Mouse (Mus musculus): ENCODE results near the gene Rcc2. TPM values are rescaled to one million over a fixed set of nuclear protein-coding genes. Genes with fewer than 3 reads are reported as not detected.

Gene Rcc2
- total RNA-seq, 2 experiments from 2014 or later = 8.4 to 9.8 TPM

DNA sequence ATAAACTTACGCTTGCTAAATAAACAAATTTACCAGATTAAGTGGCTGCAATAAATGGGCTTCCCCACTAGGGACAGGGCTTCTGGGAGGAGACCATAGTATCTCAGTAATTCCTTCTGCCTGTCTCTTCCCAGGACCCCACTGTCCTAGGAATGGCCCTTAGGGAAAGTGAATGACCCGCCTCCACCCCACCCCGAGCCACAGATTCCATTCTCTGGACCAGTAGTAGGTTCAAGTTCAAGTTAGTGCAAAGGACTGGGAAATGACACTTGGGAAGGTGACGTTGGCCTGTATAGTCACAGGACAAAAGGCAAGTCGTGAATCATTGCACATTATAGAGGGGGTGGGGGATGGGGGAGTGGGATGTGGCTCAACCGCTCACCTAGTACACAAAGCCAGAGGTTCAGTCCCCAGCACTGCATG lies 15.4 kb upstream of the Rcc2 start:
- DNase-seq = no peak

GRCm38 (mm10) chr4:140688044-140688825 lies 12.1 kb upstream of the Rcc2 start:
- DNase-seq = peak; percentile 38

- no peak for DNase-seq
Measured at GRCm38 (mm10) chr4:140688826-140689425, 11.4 kb upstream of the Rcc2 start.

- no peak for DNase-seq
Measured at GRCm38 (mm10) chr4:140689873-140690655, 10.3 kb upstream of the Rcc2 start.

GRCm38 (mm10) chr4:140691481-140691880 lies 8.9 kb upstream of the Rcc2 start:
- no peak for DNase-seq

- DNase-seq = no peak
Measured at GRCm38 (mm10) chr4:140693513-140693912, 6.8 kb upstream of the Rcc2 start.

DNA sequence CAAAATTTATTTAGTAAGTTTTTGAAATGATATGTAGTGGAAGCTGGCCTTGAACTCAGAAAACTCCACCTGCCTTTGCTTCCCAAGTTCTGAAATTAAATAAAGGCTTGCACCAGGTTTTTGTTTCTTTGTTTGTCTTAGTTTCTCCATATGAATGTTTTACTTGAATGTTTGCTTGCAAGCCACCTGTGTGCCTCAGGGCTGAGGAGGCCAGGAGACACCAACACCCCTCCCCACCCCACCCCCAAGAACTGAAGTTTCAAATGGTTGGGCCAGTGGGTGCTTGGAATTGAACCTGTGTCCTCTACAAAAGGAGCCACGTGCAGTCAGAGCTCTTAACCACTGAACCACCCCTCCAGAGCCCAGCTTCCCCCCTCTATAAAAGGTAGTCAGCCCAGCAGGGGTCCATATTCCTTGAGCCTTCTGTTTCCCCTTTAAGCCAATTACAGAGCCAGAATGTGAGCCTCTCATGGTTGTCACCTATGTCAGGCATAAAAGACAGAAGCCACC lies 5.7 kb upstream of the Rcc2 start:
- no peak for DNase-seq

GRCm38 (mm10) chr4:140695146-140695545 lies 5.2 kb upstream of the Rcc2 start:
- DNase-seq = no peak

DNA sequence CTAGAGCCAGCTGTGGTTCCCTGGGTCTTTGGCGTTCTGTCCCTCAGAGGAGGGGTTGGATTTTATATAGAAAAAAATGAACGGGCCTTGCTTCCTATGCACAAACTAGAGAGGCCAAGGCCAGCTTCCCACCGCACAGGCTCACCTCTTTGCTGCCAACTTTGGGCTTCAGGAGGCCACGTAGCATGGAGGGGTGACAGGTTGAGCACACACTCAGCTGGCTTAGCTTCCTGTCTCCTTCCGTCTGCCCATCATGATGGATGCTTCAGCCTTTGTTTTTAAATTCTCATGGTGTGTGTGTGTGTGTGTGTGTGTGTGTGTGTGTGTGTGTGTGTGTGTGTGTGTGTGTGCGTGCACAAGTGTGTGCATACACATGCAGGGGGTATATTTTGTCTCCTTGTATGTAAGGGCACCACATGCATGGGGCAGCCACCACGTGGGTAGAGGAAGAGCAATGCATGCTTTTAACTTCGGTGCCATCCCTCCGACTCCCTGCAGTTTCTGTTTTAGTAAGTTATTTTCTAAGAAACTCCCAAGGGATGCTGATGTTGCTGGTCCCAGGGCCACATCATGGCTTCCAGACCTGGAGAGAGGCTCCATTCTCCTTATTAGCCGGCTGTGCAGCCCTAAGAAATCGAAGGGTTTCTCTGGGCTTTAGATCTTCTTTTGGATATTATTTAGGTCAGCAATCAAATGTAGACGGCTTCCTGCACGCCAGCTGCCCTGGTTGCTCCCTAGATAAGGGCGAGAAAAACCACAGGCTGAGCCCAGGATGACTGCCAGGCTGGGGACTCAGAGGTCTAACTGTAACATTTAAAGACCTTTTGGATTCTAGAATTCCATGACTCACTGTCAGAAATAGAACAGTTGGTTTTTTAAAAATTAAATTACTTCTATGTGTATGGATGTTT lies 4.4 kb upstream of the Rcc2 start:
- no peak for DNase-seq

GRCm38 (mm10) chr4:140699441-140700127 lies 757 bp upstream of the Rcc2 start:
- peak; percentile 65 for DNase-seq

DNA sequence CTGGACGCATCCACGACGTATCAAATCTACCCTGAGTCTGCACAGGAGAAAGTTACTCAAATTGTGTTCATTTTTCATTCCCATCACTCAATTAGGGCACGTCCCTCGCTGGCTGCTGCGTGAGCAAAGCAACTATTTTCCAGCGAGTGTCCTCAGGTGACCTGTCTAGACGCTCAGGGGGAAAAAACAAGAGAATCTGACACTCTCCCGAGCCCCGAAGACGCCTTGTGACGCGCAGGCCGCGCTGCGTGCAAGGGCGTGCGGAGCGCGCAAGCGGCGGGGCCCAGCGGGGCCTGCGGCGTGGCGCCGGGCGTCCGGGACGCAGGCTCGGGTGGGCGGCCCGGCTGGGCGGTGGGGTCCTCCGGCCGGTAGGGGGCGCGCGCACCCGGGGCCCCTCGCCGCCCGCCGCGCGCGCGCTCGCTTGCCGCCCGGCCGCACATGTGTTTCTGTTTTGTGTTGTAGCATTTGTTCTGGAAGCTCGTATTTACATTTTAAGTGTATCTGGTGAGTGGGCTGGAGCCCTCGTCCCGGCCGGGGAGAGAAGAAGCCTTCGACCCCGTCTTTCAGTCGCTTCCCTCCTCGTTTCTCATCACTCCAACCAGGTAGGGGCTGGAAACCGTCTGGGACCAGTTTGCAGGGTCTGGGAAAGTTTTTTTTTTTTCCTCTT lies 841 bp downstream of the Rcc2 start:
- DNase-seq = peak; percentile 82

DNA sequence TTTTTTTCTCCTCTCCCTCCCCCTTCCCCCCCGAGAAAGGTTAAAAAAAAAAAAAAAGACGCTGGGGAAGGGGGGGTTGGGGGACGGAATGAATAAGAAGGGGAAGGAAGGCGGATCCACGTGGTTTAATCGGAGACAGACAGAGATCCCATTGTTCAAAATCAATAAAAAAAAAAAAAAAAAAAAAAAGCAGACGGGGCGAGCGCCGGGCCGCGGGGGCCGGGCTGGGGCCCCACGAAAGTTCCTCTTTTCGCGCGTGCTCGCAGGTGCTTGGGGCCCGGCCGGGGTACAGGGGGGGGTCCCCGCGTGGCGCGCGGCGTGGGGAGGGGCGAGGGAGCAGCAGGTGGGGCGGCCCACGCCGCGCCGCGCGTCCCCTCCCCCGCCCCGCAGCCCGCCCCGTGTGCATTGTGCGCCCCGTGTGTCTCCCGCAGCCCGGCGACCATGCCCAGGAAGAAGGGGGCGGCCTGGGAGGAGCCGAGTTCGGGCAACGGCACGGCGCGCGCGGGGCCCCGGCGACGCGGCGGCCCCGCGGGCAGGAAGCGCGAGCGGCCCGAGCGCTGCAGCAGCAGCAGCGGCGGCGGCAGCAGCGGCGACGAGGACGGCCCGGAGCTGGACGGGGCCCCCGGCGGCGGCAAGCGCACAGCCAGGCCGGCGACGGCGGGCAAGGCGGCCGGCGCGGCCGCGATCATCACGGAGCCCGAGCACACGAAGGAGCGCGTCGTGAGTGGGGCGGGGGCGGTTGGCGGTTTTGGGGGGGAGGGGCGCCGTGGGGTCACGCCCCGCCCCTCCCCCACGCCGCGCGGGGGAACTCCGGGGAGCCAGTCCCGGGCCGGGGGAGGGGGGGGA lies 1.6 kb downstream of the Rcc2 start:
- DNase-seq = peak; percentile 44

DNA sequence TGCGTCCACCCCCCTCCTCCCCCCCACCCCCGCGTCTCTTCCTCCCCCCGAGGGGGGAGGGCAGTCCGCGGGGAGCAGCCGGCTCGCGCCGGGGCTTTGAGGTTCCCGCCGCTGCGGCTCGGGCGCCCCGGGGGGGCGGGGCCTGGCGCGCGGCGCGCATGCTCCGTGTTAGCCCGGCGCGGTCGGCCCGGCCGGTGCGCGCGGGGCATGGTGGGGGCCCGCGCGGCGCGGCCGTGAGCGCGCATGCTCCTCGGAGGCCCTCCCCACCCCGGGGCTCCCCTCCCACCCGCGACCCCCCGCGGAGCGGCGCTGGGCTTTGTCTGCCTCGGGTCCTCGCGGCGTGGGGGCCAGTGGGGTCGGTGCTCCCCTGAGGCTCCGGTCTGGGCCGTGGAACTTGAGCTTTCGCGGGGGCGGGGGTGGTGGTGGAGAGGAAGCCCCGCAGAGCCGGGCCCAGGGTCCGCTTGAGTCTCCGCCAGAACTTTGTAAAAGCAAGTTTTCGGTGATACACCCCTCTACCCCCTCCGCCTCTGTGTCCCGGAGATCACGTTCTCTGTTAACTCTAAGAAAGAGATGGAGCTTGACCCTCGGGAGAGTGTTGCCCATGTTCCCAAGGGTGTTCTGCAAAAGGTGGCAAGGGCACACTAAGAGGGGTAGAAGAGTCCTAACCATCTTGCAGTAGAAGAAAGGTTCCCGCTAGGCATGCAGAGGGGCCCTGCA lies 2.4 kb downstream of the Rcc2 start:
- peak; percentile 90 for DNase-seq

DNA sequence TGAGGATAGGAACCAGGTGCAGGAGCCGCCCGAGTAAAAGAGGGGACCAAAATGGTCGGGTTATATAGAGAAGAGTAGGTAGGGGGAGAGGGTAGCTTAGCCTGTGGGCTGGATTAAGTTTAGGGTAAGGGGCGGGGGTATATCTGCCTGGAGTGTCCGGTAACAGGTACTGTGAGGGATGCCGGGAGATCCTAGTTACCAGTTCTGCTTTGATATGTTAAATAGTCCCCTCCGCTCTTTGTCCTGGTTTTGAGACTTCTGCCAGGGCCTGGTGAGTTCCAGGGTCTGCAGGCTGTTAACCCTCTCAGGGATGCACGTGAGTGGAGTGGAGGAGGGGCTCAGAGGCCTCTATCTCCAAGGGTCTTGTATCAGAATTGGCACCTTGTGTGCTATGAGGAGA lies 3.3 kb downstream of the Rcc2 start:
- no peak for DNase-seq

GRCm38 (mm10) chr4:140704166-140704565 lies 3.8 kb downstream of the Rcc2 start:
- DNase-seq = no peak

DNA sequence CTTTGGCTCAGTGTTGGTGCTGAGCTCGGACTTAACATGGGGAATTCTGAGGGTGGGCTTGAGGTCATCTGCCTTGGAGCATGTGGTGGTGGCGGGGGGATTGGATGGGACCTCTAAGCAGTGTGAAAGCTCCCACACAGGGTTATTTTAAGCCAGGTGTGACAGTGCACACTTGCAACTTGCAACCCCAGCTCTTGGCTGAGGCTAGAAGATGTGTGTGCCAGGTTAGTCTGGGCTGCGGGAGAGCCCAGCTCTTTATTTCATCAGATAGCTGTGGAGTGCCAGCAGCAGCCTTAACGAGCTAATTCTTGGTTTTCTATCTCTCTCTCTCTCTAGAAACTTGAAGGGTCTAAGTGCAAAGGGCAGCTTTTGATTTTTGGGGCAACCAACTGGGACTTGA lies 7.3 kb downstream of the Rcc2 start:
- peak; percentile 40 for DNase-seq

- DNase-seq = no peak
Measured at GRCm38 (mm10) chr4:140708297-140708927, 8.1 kb downstream of the Rcc2 start.

DNA sequence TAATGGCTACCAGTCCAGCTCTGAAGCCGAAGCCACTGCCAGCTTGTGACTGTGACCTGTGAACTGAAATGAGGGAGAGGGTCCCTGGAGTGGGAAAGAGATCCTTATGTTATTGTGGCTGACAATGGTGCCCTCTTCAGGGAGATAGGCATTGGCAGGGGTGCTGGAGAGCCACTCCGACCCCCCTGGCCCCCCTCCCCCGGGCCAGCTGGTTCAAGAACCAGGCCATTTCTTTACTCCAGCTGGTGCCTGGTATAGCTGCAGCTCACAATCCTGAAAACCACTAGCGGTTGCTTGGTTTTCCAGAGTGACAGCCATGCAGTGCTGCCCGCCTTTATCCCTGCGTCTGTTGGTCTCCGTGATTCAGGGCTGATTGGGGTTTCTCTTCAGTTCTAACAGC lies 8.8 kb downstream of the Rcc2 start:
- no peak for DNase-seq
